Mouse (Mus musculus): ENCODE measurements around the gene Ranbp9.

DNA sequence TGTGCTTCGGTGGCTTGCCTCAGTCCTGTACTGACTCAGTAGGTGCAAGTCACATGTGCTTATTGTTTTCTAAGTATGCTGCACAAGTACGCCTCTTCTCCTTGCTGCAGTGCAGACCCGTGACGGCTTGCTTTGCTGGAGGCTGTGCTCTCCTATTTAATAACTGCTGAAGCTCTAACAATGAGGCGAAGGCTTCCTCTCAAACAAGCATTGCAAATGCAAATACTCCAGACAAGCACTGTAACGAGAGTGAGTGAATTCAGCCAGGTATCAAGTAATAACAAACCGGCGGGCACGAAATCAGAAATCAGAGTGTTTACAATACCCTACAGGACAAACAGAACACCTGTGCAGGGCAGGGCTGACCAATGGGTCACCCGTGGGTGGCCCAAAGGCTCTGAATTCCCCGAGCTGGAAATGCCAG, 12.0 kb upstream of the Ranbp9 start:
- TF ChIP-seq CTCF (IDR thresholded peaks at IDR 0.05) (no peak), EP300 (IDR thresholded peaks at IDR 0.05) (peak; percentile 65)
